Mouse (Mus musculus): ENCODE measurements around the gene 2610301B20Rik.

2610301B20Rik gene

DNA sequence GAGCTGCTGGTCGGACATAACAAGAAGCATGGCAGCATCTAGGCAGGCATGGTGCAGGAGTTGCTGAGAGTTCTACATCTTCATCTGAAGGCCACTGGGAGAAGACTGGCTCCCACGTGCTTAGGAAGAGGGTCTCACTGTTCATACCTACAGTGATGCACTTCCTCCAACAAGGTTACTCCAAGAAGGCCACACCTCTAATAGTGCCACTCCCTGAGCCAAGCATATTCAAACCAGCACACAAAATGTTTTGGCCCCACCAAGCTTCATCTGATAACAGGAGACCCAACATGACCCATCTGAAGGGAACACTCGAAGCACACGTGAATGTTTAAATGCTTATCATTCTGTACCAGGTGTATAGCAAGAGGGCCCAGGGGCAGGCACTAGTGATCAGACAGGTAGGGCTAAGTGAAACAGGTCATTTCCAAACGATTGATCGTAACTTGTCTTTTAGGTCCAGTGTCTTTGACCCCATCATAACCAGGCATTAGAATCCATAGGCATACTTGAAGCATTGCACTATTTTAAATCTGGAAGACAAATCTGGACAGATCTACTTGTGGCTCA, 37.7 kb downstream of the 2610301B20Rik start:
- DNase-seq, result no peak

DNA sequence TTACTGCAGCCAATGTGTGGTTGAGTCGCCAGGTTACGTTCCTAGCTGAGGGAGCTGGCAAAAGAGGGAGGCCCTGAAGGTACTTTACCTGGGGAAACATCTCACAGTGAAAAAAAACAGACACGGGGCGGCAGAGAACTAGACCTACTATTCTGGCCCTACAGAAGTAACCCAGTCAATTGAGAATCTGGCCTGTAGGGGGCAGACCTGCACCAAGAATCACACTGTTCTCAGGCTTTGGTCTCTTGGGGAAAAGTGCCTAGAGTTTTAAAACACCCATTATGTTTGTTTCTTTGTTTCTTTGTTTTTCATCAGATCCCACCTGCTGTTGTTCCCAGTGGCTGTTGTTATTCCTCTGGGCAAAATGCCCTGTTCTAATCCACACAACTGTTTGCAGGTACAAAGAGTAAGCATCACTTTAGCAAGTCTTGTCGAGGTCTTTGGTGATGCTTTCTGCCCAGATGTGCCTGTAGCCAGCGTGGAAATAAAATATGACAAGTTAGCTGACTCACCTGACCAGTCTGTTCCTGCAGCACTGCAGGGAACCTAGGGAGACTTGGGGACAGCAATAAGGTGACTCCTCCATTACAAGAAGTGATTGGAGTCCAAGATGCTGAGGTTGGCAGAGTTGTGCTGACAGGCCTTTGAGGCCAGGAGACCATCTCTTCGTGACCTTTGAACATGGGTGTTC, 38.5 kb downstream of the 2610301B20Rik start:
- peak; percentile 66 for DNase-seq

DNA sequence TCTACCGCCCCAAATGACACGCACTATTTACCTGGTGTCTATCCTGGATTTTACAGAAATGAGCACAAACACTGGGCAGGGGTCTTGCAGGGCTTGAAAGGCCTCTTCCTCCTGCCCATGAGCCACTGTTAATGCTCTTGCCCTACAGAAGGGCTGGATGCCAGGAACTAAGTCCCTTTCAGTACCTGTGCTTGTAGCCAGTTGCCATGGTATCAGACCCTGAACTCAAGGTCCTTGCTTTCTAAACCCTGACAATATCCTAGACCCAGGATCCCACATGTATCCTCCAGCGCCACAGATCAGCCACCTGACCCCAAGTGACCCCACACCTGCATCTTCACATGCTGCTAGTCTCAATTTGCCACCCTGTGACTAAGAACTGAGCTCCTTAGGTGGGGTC, 39.1 kb downstream of the 2610301B20Rik start:
- no peak for DNase-seq

DNA sequence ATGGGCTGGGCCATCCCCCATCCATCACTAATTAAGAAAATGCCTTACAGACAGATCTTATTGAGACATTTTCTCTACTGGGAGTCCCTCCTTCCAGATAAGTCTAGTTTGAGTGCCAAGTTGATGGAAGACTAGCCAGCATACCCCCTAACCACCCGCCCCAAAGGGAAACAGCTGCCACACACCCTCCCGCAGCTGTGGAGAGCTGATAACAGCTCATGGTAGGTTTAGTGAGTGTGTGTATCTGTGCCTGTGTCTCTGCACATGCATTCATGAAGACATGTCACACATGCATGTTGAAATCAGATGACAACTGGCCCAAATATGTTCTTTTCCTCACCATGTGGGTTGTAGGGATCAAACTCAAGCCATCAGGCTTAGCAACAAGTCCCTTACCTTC, 40.5 kb downstream of the 2610301B20Rik start:
- no peak for DNase-seq

DNA sequence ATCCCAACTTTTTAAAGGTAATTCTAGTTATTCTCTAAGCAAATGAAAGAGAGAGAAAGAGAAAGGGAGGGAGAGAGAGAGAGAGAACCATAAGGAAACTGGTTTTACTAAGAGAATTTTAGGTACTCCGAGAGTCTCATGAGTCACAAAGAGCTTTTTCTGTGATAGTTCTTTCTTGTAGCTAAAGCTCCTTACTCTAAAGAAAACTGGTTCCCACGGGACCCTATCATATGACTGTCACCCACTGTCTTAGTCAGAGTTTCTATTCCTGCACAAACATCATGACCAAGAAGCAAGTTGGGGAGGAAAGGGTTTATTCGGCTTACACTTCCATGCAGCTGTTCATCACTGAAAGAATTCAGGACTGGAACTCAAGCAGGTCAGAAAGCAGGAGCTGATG, 41.0 kb downstream of the 2610301B20Rik start:
- no peak for DNase-seq

DNA sequence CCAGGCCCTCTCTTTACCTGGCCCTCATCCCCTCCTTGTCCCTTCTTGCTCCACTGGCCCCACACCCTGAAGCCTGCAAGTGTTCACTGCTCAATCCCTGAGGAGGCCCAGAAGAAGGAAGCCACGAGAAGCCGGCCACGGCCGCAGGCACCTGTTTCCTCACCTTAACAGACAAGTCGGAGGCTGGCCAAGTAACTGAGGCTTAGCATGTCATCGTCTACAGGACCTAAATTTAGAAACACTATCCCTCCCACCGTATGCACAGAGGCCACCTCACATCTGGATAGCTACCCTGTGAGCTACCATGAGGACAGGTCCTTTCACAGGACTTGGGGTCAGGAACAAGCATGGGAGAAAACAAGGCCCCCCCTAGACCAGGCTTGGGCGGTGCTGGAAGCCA, 44.1 kb downstream of the 2610301B20Rik start:
- no peak for DNase-seq

DNA sequence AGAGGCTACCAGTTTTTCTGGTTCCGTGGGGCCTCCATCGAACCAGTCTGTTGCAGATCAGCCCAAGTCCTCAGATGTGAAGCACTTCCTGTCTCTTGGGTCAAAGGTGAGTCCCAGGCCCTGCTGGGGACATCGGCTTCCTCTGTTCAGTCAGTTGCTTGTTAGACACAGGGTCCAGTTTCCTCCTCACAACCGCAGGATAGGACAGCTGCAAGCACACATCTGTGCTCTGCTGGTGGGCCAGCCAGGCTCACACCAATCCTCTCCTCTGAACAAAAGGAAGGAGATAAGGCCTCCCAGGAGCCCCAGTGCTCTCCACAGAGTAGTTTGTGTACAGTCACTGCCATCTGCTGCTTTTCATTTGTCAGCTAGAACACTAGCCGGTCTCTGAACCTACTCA, 44.8 kb downstream of the 2610301B20Rik start:
- no peak for DNase-seq

DNA sequence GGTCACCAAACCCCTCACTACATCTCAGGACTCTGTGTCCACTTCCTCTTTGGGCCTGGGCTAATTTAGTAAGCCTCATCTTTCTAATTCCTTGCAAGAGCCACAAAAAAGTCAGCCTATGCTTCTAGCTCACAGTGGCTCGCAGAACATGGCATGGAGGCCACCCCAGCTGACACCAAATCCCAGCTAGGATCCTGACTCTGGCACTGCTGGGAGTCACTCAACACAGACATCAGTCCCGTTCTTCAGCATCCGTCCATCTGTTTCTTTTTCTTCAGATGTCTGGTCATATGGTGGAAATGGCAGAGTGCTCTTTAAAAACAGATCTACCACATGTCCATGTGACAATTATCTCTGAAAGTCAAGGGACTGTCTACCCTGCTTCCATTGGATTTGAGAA, 45.2 kb downstream of the 2610301B20Rik start:
- DNase-seq, result no peak

DNA sequence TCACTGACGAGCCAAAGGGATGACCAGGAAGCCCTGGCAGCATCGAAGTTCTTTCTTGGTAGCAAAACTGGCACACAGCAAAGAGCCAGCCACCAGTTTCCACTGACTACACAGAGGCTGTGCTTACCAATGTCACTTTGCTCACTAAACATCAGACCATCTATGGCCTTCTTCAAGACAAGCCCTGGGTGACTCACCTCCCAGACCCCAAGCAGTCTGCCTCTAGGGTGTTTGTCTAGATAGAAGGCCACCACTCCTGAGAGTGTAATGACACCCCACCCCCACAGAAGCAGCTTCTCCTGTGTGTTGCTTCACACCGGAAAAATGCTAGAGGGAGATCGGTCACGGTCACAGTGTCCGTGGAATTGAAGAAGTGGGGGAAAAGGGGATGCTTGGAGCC, 45.7 kb downstream of the 2610301B20Rik start:
- no peak for DNase-seq

DNA sequence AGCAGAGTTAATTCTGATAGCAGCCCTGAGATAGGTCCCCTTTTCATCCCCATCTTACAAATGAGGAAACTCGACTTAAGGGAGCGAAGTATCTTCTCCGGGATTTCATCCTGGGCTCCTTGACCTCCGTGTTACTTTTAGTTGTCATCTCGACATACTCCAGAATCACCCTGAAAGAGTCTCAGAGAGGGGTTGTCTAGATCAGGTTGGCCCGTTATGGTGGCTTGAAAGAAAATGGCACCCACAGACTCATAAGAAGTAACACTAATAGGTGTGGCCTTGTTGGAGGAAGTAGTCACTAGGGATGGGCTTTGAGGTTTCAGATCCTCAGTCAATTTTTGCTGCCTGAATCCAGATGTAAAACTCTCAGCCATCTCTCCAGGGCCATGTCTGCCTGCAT, 46.3 kb downstream of the 2610301B20Rik start:
- DNase-seq, result no peak

DNA sequence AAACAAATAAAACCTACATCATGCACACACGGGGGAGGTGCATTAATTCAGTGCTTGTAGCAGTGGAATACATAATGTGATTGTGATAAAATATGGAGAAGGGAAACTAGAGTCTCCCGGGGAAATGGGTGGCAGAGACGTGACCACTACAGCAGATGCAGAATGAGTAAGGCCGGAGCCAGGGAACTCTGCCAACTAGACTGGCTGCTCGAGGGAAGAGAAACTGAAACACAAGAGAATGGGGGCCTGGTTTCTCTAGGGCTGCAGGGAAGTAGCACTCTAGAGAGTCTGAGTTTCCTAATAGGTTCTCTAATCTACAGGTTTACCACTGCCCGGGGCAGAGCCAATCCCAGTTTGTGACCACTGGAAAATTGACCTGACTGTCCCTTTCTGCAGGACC, 48.9 kb downstream of the 2610301B20Rik start:
- no peak for DNase-seq

DNA sequence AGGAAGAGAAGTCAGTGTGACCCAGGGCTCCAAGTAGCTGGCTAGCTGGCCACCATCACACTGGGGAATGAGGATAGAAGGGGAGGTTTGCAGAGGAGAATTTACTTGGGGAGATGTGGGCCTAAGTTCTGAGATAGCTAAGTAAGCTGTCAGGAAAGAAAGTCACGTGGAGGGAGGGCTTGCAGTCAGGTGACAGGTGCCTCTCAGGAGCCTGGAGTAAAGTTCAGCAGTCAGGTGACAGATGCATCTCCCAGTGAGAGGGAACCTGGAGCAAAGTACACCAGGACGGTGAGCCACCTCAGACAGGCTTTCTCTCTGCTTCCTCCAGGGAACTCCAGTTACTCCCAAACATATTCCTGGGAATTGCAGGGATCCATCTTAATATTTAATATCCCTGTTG, 49.8 kb downstream of the 2610301B20Rik start:
- DNase-seq, result no peak

DNA sequence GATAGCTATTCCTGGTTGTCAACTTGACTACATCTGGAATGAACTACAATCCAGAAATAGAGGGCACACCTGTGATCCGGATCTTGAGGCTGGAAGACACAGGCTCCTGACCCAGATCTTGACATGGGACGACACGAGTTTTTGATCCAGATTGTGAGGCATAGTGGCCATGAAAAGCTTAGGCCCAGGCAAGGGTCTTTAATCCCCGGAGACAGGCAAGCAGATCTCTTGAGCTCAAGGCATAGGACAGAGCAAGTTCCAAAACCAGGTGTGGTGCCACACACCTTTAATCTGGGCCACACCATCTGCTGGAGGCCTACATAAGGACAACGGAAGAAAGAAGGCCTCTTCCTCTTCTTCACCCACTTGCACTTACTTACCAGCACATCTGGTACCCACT, 50.2 kb downstream of the 2610301B20Rik start:
- no peak for DNase-seq

DNA sequence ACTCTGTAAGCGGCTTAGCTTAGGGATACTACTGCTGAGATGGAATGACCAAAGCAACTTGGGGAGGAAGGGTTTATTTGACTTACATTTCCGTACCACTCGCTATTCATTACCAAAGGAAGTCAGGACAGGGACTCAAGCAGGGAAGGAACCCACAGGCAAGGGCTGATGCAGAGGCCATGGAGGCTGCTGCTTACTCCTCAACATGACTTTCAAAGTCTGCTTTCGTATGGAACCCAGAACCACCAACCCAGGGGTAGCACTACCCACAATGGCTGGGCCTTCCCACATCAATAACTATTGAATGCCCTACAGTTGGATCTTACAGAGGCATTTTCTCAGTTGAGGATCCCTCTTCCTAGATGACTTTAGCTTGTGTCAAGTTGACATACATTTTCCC, 52.1 kb downstream of the 2610301B20Rik start:
- DNase-seq, result no peak

DNA sequence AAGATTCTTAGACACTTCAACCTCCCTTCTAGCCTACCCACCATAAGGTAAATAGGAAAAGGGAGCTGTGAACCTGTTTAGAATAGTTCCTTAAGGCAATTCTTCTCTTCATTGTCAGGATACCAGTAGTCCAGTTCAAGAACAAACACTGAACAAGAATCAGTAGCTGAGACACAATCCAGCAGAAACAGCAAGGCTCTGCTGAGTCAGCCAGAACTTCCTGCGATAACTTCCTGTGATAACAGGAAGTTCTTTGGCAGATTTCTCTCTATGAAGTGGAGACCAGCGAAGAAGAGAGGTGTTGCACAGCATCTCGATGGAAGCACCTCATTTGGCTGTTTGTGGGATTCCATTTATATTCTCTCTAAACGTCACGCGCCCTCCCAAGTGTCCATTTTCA, 53.9 kb downstream of the 2610301B20Rik start:
- DNase-seq, result no peak

DNA sequence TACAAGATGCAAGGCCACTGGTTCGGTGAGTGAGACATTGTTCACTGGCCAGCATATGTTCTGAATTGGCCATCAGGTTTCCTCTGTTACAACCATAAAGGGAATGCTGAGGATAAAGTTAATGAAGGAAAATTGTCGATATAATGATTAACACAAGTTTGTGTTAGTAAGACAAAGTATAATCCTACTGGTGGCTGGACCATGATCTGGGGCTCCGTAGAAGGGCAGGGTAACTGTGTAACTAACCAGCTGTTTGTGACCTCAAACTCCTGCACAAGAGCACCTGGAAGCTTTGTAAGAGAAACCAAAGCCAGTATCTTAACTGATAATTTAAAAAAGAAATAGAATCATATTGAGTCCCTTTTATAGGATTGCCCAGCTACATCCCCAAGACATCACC, 55.4 kb downstream of the 2610301B20Rik start:
- no peak for DNase-seq

DNA sequence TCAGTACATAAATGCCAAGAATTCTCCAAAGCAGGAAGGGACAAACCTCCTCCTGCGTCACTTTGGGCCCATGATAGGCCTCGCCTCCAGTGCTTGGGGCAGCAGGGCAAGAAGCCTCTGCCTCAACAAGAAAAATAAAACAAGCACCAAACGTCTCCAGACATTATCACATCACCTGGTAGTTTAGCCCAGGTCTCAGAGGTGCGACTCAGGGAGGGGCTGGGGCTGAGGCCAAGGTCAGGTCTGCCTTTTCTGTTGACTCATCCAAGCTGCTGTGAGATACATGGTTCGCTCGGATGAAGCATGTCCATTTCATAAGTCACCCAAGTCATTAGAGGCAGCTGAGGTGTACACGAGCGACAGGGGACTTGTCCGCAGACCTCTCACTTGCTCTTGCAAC, 56.7 kb downstream of the 2610301B20Rik start:
- no peak for DNase-seq

DNA sequence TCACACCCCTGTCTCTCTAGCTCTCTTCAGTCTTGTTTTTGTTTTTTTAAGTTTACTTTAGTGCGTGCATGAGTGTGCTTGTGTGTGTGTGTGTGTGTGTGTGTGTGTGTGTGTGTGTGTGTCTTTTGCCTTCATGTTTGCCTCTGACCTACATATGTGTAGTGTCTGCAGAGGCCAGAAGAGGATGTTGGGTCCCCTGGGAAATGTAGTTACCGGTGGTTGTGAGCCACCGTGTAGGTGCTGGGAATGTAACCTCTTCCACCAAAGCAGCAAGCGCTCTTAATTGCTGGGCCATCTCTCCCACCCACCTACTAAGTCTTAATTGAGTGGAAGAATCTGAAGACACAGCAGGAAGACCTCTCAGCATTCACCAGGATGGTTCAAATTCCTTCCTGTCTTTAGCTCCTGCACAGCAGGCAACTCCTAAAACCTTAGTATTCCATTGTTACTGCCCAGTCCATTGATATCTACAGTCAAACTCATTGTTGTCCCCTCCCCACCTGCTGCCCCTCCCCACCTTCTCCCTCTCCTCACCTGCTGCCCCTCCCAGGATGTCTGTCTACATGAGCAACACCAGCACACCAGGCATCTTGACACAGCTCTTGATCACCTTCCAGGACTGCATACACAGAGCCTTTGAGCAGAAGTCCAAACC, 57.9 kb downstream of the 2610301B20Rik start:
- no peak for DNase-seq

DNA sequence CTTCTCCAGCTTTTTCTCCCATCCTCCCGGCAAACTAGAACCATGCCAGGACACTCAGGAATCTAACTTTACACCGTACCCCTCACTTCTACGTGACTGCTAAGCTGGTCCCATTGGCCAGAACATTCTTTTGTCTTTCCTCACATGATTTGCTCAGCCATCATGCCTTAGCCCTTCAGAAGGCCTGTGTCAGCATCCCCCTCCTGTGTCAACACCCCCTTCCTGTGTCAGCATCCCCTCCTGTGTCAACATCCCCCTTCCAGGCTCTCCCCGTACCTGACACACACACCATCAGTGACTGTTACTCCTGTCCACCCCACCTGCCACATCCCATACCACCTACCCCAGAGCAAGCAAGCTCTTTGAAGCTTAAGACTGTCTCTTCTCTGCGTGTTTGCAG, 58.5 kb downstream of the 2610301B20Rik start:
- DNase-seq, result no peak

DNA sequence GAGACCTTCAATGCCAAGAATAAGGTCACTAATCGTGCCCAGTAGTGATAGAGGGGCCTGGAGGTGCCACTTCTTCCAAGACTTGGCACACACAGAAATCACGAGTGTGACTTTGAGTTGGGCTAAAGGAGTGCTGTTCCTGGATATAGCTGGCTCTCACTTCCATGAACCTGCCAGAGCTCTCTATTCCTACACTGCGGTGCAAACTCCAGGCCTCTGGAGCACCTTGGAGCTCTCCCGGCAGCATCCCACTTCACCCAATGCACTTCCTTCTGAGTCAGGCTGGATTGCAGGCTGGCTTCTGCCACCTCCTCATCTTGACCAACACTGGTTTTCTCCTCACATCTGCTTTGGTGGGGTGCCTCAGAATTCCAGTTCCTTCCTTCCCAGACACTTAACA, 62.5 kb downstream of the 2610301B20Rik start:
- no peak for DNase-seq
